Mouse (Mus musculus): Measurements from ENCODE around the gene Tmem121.

DNA sequence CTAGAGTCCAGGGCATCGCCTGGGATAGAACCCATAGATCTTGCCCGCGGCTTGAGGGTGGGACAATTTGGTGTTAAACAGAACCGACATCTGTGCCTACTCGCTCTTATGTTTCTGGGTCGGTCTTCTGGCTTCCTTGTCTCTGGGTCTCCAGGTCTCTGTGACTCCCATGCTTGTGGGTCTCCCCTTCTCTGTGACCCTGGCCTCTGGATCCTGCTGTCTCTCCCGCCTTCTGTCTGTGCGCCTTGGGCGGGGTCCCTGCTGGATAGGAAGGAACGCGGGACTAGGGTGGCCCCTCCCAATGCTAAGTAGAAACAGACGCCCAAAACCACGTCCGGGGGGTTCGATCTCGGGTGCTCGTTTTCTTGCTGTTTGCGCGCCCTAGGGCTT lies 33.5 kb upstream of the Tmem121 start:
- TF ChIP-seq GATA1 (IDR thresholded peaks at IDR 0.05; ENCODE audit: borderline replicate concordance, low read length) (no peak), FLI1 (IDR thresholded peaks at IDR 0.05; ENCODE audit: low read length) (no peak)
